Mouse (Mus musculus) limb, embryonic 14.5 days (tissue): Measurements from ENCODE around the gene Mst1r. TPM values are rescaled to one million over a fixed set of nuclear protein-coding genes. Genes with fewer than 3 reads are reported as not detected.

Source experiments
- ATAC-seq: fragments of 200-750 bp; cut with Nextera tagmentation; 2 replicates; pipeline ENCODE4 v1.8.0; 2017; ENCODE audit warnings: low read depth, moderate number of reproducible peaks, moderate TSS enrichment; ENCODE audit not compliant: low FRiP score
- DNase-seq: peaks from one replicate; pipeline ENCODE4 v3.0.0-alpha.2; 2015; ENCODE audit warnings: low spot score
- H3K27ac ChIP-seq: fragments of 300-500 bp; sonication (generic); replicated peaks from 2 replicates; pipeline ENCODE4 v1.5.1; 2014; ENCODE audit warnings: low read depth, mild to moderate bottlenecking, low read length, moderate library complexity, mixed read lengths
- H3K27me3 ChIP-seq: fragments of 300-500 bp; sonication (generic); 2 replicates; pipeline ENCODE4 v1.6.1; 2014; ENCODE audit warnings: low read length, mixed read lengths; ENCODE audit not compliant: control insufficient read depth, insufficient read depth
- H3K36me3 ChIP-seq: fragments of 300-500 bp; sonication (generic); 2 replicates; pipeline ENCODE4 v1.6.1; 2014; ENCODE audit warnings: mild to moderate bottlenecking, low read length, moderate library complexity, mixed read lengths; ENCODE audit not compliant: control insufficient read depth, insufficient read depth
- H3K4me1 ChIP-seq: fragments of 300-500 bp; sonication (generic); 2 replicates; pipeline ENCODE4 v1.6.1; 2014; ENCODE audit warnings: antibody characterized with exemption, low read length, mixed read lengths; ENCODE audit not compliant: control insufficient read depth, insufficient read depth
- H3K4me2 ChIP-seq: fragments of 300-500 bp; sonication (generic); replicated peaks from 2 replicates; pipeline ENCODE4 v1.6.1; 2014; ENCODE audit warnings: low read depth, mild to moderate bottlenecking, low read length, moderate library complexity; ENCODE audit not compliant: severe bottlenecking
- H3K4me3 ChIP-seq: fragments of 300-500 bp; sonication (generic); replicated peaks from 2 replicates; pipeline ENCODE4 v1.5.1; 2014; ENCODE audit warnings: low read length
- H3K9ac ChIP-seq: fragments of 300-500 bp; sonication (generic); 2 replicates; pipeline ENCODE4 v1.6.1; 2014; ENCODE audit warnings: mild to moderate bottlenecking, low read depth, low read length, moderate library complexity; ENCODE audit not compliant: severe bottlenecking
- H3K9me3 ChIP-seq: fragments of 300-500 bp; sonication (generic); 2 replicates; pipeline ENCODE4 v1.6.1; 2016; ENCODE audit warnings: low read length; ENCODE audit not compliant: control insufficient read depth
- POLR2A ChIP-seq: fragments of 200-500 bp; IDR thresholded peaks from 2 replicates; pipeline ENCODE4 v1.8.0; 2012; ENCODE audit warnings: inconsistent platforms, mild to moderate bottlenecking, moderate library complexity, borderline replicate concordance; ENCODE audit not compliant: insufficient read depth, insufficient read length; ENCODE audit errors: extremely low read depth
- WGBS: fragments of 180-500 bp; shearing (Covaris S2); extraction: QIAGEN DNeasy Blood & Tissue Kit; methylation state at CpG from one replicate; pipeline ENCODE4 v1.1.7; 2014; 5-methylcytosine and 5-hydroxymethylcytosine counted together
- polyA plus RNA-seq, 2 experiments: library from polyadenylated mRNA; depleted of rRNA in 1 of 2; stranded (reverse) in 1 of 2; unstranded in 1 of 2; fragments of >200 nt; fragmentation: Nextera tagmentation in 1 of 2; extraction: Ambion mirVana in 1 of 2; gene quantifications; 2 replicates each; pipeline versions ENCODE4 v1.2.1 to v1.2.3; 2012 to 2014

Gene Mst1r
- polyA plus RNA-seq, 2 experiments: 1.4 to 14.1 TPM

- Histone ChIP-seq H3K9me3 (no peaks in the 10 kb centered on the region), H3K27ac (no peak overlapping the region), H3K27me3 (no peaks in the 10 kb centered on the region), H3K4me1 (no peaks in the 10 kb centered on the region), H3K4me2 (no peak overlapping the region), H3K4me3 (no peak overlapping the region), H3K36me3 (no peaks in the 10 kb centered on the region), H3K9ac (no peak overlapping the region)
- no peak for TF ChIP-seq POLR2A
- no peak for ATAC-seq
- DNase-seq: no peak
- 100% methylated on average over 1 of the region's 1 CpGs for WGBS
Measured at GRCm38 (mm10) chr9:107891023-107891422, 15.7 kb upstream of the Mst1r start.

DNA sequence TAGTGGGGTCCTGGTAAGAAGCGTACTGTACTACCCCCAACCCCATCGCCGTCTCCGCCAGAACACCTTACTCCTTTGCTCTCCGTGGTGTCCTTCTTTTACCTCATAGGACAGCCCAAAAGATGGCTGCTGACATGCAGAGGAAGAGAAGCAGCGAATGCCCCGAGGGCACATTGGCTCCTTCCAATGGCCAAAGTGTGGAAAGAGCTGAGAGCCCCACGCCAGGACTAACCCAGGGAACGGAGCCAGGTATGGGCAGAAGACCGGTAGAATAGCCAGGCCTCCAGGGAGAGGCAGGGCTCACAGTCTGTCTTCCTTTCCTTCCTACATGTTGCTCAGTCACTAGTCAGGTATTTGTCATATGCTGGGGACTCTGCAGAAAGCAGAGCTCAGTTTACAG is 8.1 kb upstream of the Mst1r start:
- DNase-seq: no peak
- no peak overlapping the region for H3K9ac ChIP-seq
- H3K27ac ChIP-seq: no peak overlapping the region
- no peak overlapping the region for H3K4me2 ChIP-seq
- no peaks in the 10 kb centered on the region for H3K9me3 ChIP-seq
- 85% methylated on average over 10 of the region's 10 CpGs for WGBS
- peaks cover 2% of the 10 kb centered on the region; the same call in 1 of the 2 replicates for H3K4me1 ChIP-seq
- no peak for ATAC-seq
- no peak for TF ChIP-seq POLR2A
- peaks cover 14% of the 10 kb centered on the region; the same call in 1 of the 2 replicates for H3K36me3 ChIP-seq
- peaks cover 12% of the 10 kb centered on the region; the same call in 1 of the 2 replicates for H3K27me3 ChIP-seq
- no peak overlapping the region for H3K4me3 ChIP-seq

- Histone ChIP-seq H3K9me3 (no peaks in the 10 kb centered on the region), H3K27me3 (peaks cover 12% of the 10 kb centered on the region; the same call in 1 of the 2 replicates), H3K4me1 (peaks cover 2% of the 10 kb centered on the region; the same call in 1 of the 2 replicates), H3K4me2 (no peak overlapping the region), H3K36me3 (peaks cover 14% of the 10 kb centered on the region; the same call in 1 of the 2 replicates), H3K4me3 (no peak overlapping the region), H3K27ac (no peak overlapping the region), H3K9ac (no peak overlapping the region)
- DNase-seq (no peak), ATAC-seq (no peak)
- WGBS: 79% methylated on average over 12 of the region's 12 CpGs
- no peak for TF ChIP-seq POLR2A
Measured at GRCm38 (mm10) chr9:107899855-107900254, 6.8 kb upstream of the Mst1r start.

DNA sequence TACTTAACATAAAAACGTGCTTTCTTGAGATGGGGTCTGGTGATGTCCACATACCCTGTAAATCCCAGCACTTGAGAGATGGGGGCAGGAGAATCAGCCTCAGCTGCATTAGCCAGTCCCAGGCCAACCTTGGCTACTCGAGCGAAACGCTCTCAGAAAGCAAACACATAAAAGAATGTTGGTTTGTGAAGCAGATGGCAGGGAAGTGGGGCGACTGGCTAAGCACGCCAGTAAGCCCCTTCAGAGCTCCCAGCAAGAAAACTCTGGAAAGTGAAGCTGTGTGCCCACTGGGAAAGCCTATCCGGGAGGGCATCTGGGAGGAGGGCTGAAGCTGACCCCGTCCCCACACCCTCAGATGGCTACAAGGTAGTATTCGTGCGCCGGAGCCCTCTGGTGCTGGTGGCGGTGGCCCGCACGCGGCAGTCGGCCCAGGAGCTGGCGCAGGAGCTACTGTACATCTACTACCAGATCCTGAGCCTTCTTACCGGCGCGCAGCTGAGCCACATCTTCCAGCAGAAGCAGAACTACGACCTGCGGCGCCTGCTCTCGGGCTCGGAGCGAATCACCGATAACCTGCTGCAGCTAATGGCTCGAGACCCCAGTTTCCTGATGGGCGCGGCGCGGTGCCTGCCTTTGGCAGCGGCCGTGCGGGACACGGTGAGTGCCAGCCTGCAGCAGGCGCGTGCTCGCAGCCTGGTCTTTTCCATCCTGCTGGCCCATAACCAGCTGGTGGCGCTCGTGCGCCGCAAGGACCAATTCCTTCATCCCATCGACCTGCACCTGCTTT is 5.6 kb upstream of the Mst1r start:
- Histone ChIP-seq H3K36me3 (peaks cover 14% of the 10 kb centered on the region; the same call in 1 of the 2 replicates), H3K9ac (peak overlapping the region; percentile 40), H3K27me3 (peaks cover 12% of the 10 kb centered on the region; the same call in 1 of the 2 replicates), H3K4me3 (peak overlapping the region; percentile 33), H3K4me2 (peak overlapping the region; percentile 61), H3K4me1 (peaks cover 5% of the 10 kb centered on the region), H3K27ac (no peak overlapping the region), H3K9me3 (no peaks in the 10 kb centered on the region)
- 7% methylated on average over 36 of the region's 44 CpGs for WGBS
- DNase-seq: peak; percentile 67
- no peak for TF ChIP-seq POLR2A
- peak; percentile 55; the same call in 1 of the 2 replicates for ATAC-seq

GRCm38 (mm10) chr9:107901627-107901914 is 5.1 kb upstream of the Mst1r start:
- H3K4me3 ChIP-seq: peak overlapping the region; percentile 33; the same call in 1 of the 2 replicates
- TF ChIP-seq POLR2A: no peak
- ATAC-seq (no peak), DNase-seq (no peak)
- no peak overlapping the region for H3K27ac ChIP-seq
- H3K36me3 ChIP-seq: peaks cover 14% of the 10 kb centered on the region; the same call in 1 of the 2 replicates
- no peak overlapping the region for H3K9ac ChIP-seq
- H3K4me1 ChIP-seq: peaks cover 10% of the 10 kb centered on the region
- 14% methylated on average over 17 of the region's 17 CpGs for WGBS
- peak overlapping the region; percentile 61 for H3K4me2 ChIP-seq
- H3K27me3 ChIP-seq: peaks cover 12% of the 10 kb centered on the region; the same call in 1 of the 2 replicates
- H3K9me3 ChIP-seq: no peaks in the 10 kb centered on the region
